Mouse (Mus musculus): Measurements from ENCODE around the gene Kbtbd13. TPM values are rescaled to one million over a fixed set of nuclear protein-coding genes. Genes with fewer than 3 reads are reported as not detected.
"Not testable (repeated sequence)": the region's sequence is repeated elsewhere in the genome, so short reads cannot be mapped to it uniquely, and the experiment has no call there.

The Kbtbd13 gene
- polyA plus RNA-seq, 1 experiment from 2014 or later, result 0.74 TPM

DNA sequence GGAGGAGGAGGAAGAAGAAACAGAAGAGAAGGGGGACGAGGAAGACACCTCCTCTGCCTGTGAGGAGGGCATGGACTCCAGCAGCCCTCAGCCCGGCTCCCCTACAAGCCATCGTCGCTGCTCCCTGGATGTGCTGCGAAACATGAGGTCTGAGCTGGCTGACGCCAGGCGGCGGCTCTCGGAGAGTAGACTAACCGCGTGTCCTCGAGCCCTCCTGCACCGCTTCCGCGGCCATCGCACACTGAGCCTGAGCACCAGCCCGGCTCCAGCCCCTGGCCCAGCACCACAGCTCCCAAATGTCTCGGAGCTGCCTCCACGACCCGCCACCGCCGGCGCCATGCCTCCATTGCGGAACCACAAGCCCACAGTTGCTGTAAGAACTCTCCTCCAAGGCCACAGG, 19.7 kb downstream of the Kbtbd13 start:
- Histone ChIP-seq H3K27ac (no peak overlapping the region), H3K36me3 (replicated peaks) (peaks cover 9% of the 10 kb centered on the region), H3K9me3 (no peaks in the 10 kb centered on the region), H3K4me3 (replicated peaks) (no peak overlapping the region), H3K4me1 (peaks cover 5% of the 10 kb centered on the region), H3K9ac (no peak overlapping the region), H3K4me2 (no peak overlapping the region), H3K27me3 (no peaks in the 10 kb centered on the region)
- 86% methylated on average over 24 of the region's 24 CpGs for WGBS
- ATAC-seq (ENCODE audit: low FRiP score), result no peak

GRCm38 (mm10) chr9:65365721-65366120, 25.7 kb downstream of the Kbtbd13 start:
- Histone ChIP-seq H3K9me3 (no peaks in the 10 kb centered on the region), H3K4me2 (no peak overlapping the region), H3K9ac (no peak overlapping the region), H3K4me1 (peaks cover 5% of the 10 kb centered on the region), H3K4me3 (replicated peaks) (no peak overlapping the region), H3K36me3 (replicated peaks) (peaks cover 21% of the 10 kb centered on the region), H3K27me3 (no peaks in the 10 kb centered on the region), H3K27ac (no peak overlapping the region)
- ATAC-seq (ENCODE audit: low FRiP score), result no peak
- 92% methylated on average over 7 of the region's 7 CpGs for WGBS

DNA sequence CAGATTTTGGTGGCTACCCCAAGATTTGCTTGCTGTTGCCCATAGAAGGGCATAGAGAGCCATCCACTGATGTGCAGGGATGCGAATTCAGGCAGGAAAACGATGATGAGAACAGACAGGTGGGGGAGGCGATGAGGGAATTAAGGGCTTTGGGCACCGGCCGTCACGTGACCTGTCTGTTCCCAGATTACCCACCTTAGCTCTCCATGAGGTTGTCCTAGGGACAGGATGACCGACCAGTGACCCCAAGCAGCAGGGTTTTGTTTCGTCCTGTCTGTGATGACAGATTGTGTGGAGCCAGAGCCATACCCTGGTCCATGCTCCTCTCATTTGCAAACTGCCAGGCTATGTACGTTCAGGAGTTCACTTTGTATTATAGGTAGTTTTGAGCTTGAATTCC, 27.8 kb downstream of the Kbtbd13 start:
- Histone ChIP-seq H3K36me3 (replicated peaks) (peaks cover 35% of the 10 kb centered on the region), H3K27me3 (no peaks in the 10 kb centered on the region), H3K9me3 (no peaks in the 10 kb centered on the region), H3K4me3 (replicated peaks) (no peak overlapping the region), H3K27ac (no peak overlapping the region), H3K9ac (no peak overlapping the region), H3K4me1 (peaks cover 5% of the 10 kb centered on the region), H3K4me2 (no peak overlapping the region)
- WGBS, result 75% methylated on average over 9 of the region's 9 CpGs
- no peak for ATAC-seq (ENCODE audit: low FRiP score)

DNA sequence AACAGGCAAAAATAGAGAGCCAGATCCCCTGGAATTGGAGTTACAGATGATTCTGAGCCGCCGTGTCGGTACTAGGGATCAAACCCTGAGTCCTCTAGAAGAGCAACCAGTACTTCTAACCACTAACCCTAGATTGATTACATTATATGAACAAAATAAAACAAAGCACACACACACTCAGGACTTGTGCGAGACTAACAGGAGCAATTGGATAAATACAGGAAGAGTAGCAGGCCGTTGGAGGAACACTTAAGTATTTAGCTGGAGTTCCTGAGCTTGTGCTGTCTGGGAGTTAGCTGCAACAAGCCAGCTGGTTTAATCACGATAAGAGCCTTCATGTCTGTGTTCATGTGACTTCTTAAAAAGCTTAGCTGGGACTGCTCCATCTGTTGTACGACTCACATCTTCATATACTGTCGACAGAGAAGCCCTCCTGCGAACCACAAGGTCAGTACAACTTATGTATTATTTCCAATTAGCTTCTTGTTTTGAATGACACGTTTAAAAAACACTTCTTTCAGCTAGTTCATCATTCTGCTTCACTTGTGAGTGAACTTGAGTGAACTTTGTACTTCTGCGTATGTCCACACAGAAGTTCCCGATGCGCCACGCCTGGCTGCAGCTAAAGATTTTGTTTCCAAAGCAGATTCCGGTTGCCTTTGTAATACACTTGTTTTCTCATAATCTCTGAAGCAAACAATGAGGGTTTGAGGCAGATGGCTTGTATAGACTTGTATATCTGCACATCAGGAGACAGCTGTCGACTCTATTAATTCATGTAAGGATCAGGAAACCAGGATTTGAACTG, 30.6 kb downstream of the Kbtbd13 start, which contains the start of gene Ubap1l:
TSS of gene Ubap1l (plus strand) at position 401 of the 808 bp plus-strand sequence.
- WGBS, result 89% methylated on average over 16 of the region's 16 CpGs
- no peak for ATAC-seq (ENCODE audit: low FRiP score)
- no peak within 1 kb of the TSS for H3K4me2 ChIP-seq
- H3K9ac ChIP-seq, result no peak within 1 kb of the TSS
- no peak within 1 kb of the TSS for H3K4me3 ChIP-seq (replicated peaks)
- H3K4me1 ChIP-seq, result no peaks in the 10 kb centered on the region
- peaks cover 61% of the 10 kb centered on the region for H3K36me3 ChIP-seq (replicated peaks)
- H3K27ac ChIP-seq, result no peak within 1 kb of the TSS
- H3K9me3 ChIP-seq, result no peaks in the 10 kb centered on the region
- H3K27me3 ChIP-seq, result no peaks in the 10 kb centered on the region

DNA sequence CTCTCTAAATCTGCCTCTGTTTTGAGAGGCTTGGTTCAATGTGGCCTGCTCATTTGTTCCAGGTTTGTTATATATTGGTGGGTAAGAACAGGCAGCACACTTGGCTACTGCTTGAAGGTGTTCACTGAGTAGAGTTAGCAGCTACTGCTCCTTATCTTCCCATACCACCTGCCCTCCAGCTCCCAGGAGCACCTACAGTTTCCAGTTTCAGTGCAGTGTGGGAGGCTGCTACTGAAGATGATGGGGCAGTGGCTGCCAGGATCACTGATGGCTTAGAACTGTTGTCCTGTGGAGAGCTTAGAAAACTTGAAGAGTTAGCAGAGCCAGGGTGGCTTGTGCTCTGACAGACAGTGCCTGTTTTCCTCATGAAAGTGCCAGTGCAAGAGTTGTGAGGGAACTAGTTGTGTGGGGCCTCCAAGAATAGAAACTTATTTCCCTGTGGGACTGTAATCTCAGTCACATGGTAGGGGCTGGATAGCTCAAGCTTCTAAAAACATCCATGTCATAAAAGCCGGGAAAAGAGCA, 32.4 kb downstream of the Kbtbd13 start:
- Histone ChIP-seq H3K27me3 (no peaks in the 10 kb centered on the region), H3K36me3 (replicated peaks) (peaks cover 74% of the 10 kb centered on the region), H3K9me3 (no peaks in the 10 kb centered on the region), H3K27ac (no peak overlapping the region), H3K4me2 (no peak overlapping the region), H3K9ac (no peak overlapping the region), H3K4me1 (no peaks in the 10 kb centered on the region), H3K4me3 (replicated peaks) (no peak overlapping the region)
- no peak for ATAC-seq (ENCODE audit: low FRiP score)
- WGBS, result 93% methylated on average over 1 of the region's 1 CpGs

GRCm38 (mm10) chr9:65356971-65357370, 34.5 kb downstream of the Kbtbd13 start:
- no peaks in the 10 kb centered on the region for H3K4me1 ChIP-seq
- H3K27ac ChIP-seq, result no peak overlapping the region
- no peaks in the 10 kb centered on the region for H3K9me3 ChIP-seq
- peaks cover 65% of the 10 kb centered on the region for H3K36me3 ChIP-seq (replicated peaks)
- no peak overlapping the region for H3K4me3 ChIP-seq (replicated peaks)
- ATAC-seq (ENCODE audit: low FRiP score), result no peak
- no peak overlapping the region for H3K4me2 ChIP-seq
- WGBS, result 92% methylated on average over 2 of the region's 2 CpGs
- H3K27me3 ChIP-seq, result no peaks in the 10 kb centered on the region
- H3K9ac ChIP-seq, result no peak overlapping the region

DNA sequence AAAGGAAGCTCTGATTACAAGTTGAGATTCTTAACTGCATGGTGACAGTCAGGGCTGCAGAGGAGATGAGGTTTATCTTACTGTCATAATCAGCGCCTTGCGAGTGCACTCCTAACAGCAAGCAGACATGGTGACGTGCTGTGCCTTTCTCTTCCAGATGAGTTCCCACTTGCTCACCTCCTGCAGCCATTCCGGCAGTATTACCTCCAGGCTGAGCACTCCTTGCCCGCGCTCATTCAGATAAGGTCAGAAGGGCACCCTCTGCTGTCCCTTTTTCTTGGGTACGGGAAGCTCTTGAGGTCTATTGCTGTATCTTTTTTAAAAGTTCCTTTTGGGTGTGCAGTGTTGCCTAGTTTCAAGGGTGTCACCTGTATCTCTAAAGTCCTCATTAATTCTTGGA, 34.9 kb downstream of the Kbtbd13 start:
- Histone ChIP-seq H3K36me3 (replicated peaks) (peaks cover 61% of the 10 kb centered on the region), H3K4me2 (no peak overlapping the region), H3K9me3 (no peaks in the 10 kb centered on the region), H3K27me3 (no peaks in the 10 kb centered on the region), H3K9ac (no peak overlapping the region), H3K4me1 (no peaks in the 10 kb centered on the region), H3K27ac (no peak overlapping the region), H3K4me3 (replicated peaks) (no peak overlapping the region)
- no peak for ATAC-seq (ENCODE audit: low FRiP score)
- WGBS, result 89% methylated on average over 7 of the region's 7 CpGs

DNA sequence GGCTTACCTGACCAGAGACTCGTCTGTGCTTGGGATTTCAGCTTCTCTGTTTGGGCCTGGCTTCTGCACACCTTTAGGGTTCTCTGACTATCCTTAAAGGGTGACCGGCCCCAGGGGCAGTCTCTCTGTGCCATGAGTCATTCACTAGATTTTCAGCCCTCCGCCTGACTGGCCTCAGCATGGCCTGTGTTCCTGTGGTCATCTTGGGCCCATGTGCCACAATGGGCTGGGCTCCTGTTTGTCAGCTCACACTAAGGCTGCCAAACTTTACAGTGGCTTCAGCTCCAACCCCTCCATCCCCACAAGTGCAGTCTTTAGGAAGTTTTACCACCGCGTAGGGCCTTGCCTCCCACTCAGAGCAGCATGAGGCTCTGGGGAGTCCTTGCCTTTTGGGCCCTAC, 38.2 kb downstream of the Kbtbd13 start:
- Histone ChIP-seq H3K9me3 (no peaks in the 10 kb centered on the region), H3K4me1 (peaks cover 11% of the 10 kb centered on the region), H3K27me3 (no peaks in the 10 kb centered on the region), H3K9ac (no peak overlapping the region), H3K27ac (no peak overlapping the region), H3K4me3 (replicated peaks) (no peak overlapping the region), H3K4me2 (no peak overlapping the region), H3K36me3 (replicated peaks) (peaks cover 34% of the 10 kb centered on the region)
- ATAC-seq (ENCODE audit: low FRiP score), result no peak
- whole genome bisulfite sequencing, result 92% methylated on average over 5 of the region's 5 CpGs

DNA sequence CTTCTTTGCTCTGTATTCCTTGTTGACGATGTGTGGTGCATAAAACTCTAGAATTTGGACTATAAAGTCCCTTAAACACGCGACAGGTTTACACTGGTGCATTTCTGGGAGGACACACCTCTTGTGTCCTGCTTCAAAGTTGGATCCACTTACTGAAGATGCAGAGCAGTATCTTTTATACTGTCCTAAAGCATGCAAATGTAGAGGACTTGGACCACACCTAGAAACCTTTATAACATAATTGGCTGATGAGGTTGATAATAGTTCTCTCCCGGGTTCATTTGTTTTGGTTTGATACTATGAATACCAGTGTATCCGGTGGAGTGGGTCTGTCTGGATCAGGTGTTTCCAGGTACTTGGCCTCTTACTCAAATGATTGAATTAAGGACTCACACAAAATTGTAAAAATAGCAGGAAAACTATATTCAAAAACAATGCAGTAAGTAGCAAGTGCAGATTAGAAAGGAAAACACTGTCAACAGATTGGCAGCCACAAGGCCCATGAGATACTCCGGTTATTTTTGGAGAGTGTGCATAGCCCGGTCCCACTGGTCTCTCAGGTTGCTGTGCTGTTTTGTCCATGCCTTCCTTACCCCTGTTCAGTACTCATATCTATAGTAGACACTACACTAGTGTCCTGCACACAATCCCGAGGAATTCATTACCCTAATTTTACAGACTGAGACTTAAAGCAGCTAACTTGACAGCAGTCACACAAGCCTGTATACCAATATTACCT, 44.2 kb downstream of the Kbtbd13 start:
- Histone ChIP-seq H3K27me3 (no peaks in the 10 kb centered on the region), H3K4me1 (peaks cover 27% of the 10 kb centered on the region), H3K4me2 (peak overlapping the region; percentile 98), H3K27ac (no peak overlapping the region), H3K36me3 (replicated peaks) (no peaks in the 10 kb centered on the region), H3K9ac (peak overlapping the region; percentile 98), H3K9me3 (no peaks in the 10 kb centered on the region), H3K4me3 (replicated peaks) (peak overlapping the region; percentile 100)
- 52% methylated on average over 8 of the region's 8 CpGs for WGBS
- no peak for ATAC-seq (ENCODE audit: low FRiP score)

DNA sequence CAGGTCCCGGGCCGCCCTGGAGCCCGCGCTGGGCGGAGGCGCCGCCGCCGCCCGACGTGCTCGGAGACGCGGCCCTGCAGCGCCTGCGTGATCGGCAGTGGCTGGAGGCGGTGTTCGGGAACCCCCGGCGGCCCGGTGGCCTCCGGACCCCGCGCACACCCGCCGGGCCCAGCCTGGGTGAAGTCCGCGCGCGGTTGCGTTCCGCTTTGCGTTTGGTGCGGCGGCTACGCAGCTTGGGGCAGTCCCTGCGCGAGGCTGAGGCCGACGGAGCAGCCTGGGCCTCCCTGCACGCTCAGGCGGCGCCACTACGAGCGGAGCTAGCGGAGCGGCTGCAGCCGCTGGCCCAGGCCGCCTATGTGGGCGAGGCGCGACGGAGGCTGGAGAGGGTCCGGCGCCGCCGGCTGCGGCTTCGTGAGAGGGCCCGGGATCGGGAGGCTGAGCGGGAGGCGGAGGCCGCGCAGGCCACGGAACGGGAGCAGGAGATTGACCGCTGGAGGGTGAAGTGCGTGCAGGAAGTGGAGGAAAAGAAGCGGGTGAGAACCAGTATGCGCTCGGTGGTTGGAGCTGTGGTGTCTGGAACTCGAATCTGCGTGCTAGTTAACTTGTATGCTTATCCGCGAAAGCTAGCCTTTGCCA, 44.9 kb downstream of the Kbtbd13 start:
- Histone ChIP-seq H3K36me3 (replicated peaks) (no peaks in the 10 kb centered on the region), H3K4me2 (peak overlapping the region; percentile 98), H3K4me1 (peaks cover 27% of the 10 kb centered on the region), H3K9me3 (no peaks in the 10 kb centered on the region), H3K27me3 (no peaks in the 10 kb centered on the region), H3K9ac (peak overlapping the region; percentile 98), H3K27ac (peak overlapping the region; percentile 96), H3K4me3 (replicated peaks) (peak overlapping the region; percentile 100)
- under 1% methylated on average over 75 of the region's 77 CpGs for WGBS
- ATAC-seq (ENCODE audit: low FRiP score), result peak; percentile 82

GRCm38 (mm10) chr9:65345854-65346475, 45.5 kb downstream of the Kbtbd13 start, which contains the start of gene Pdcd7:
TSS of gene Pdcd7 (plus strand) at chr9:65346104.
- Histone ChIP-seq H3K27ac (peak within 1 kb of the TSS; percentile 96), H3K4me2 (peak within 1 kb of the TSS; percentile 98), H3K9me3 (no peaks in the 10 kb centered on the region), H3K4me3 (replicated peaks) (peak within 1 kb of the TSS; percentile 100), H3K9ac (peak within 1 kb of the TSS; percentile 98), H3K36me3 (replicated peaks) (no peaks in the 10 kb centered on the region), H3K27me3 (no peaks in the 10 kb centered on the region), H3K4me1 (peaks cover 25% of the 10 kb centered on the region)
- ATAC-seq (ENCODE audit: low FRiP score), result peak; percentile 98
- under 1% methylated on average over 57 of the region's 59 CpGs for WGBS

DNA sequence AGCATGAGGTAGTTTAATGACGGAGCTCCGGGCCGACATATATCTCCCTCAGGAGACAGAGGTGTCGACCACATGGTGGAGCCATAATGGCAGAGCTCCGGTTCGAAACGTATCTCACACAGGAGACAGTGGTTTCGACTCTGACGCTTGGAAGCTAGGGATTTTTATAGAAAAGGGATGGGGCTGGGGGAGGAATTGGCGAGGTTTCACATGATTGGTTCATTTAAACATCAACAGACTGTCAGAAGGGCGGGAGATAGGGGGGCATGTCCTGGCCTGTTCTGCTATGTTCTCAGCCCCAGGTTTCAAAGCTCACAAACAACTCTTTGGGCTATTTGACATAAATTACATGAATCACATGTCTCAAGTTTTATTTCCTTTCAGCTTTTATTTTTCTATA, 46.0 kb downstream of the Kbtbd13 start:
- 0 out of 2 replicates have a peak, but pooled peaks have one; percentile 10 for ATAC-seq (ENCODE audit: low FRiP score)
- not testable (repeated sequence) for H3K9me3 ChIP-seq

More for the DNA sequence above, 46.0 kb downstream of the Kbtbd13 start:
- Histone ChIP-seq H3K4me2 (peak overlapping the region; percentile 98), H3K4me1 (peaks cover 24% of the 10 kb centered on the region), H3K9ac (peak overlapping the region; percentile 98; the same call in 1 of the 2 replicates), H3K4me3 (replicated peaks) (peak overlapping the region; percentile 100), H3K27ac (peak overlapping the region; percentile 96)
- H3K36me3 ChIP-seq (replicated peaks); H3K27me3 ChIP-seq: not testable (repeated sequence)
- WGBS, result 73% methylated on average over 11 of the region's 11 CpGs
